Mouse (Mus musculus): ENCODE measurements around the gene Gm43302.
A peak's percentile ranks its signal among the peaks of the same experiment; 100 is the strongest.
"Not testable (repeated sequence)": the region's sequence is repeated elsewhere in the genome, so short reads cannot be mapped to it uniquely, and the experiment has no call there.

Gene Gm43302

DNA sequence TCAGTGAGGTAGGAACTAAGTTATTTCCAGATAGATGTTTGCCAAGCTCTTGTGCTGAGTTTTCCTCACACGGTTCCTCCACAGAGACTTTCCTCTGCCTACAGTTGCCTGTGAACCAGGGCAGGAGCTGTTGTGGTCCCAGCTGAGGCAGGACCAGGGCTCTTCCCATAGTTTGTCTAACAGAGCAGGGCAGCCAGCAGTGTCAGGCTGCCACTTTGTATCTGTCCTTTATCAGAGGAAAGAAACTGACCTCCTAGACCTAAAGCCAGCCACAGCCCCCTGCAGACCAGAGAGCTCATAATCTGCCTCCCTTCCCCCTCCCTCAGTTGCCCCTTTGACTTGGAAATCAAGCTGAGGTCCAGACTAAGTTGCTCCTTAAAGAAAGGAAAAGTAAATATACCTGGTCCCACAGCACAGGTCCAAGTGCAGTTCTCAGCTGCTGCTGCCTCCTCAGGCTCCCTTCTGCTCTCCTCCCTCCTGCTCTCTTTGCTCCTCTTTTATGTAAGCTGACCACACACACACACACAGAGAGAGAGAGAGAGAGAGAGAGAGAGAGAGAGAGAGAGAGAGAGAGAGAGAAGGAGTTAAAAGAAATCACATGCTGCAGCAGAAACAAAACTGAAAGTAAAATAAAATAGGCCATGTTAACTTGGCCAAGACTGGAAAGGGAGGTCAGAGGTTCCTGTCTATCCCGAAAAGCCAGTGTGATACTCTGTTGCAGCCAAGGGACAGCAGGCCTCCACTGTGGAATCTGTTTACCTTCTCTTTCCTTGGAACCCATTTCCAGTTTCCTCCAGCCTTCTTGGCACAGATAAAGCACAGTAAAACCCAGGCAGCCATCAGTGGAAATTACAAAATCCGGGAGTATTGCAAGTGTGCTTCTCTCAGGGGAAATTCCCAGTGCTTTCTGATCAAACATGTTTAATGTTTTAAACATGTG, at the start of gene Gm43302, which contains the start of gene Gbp6:
Gene Gm43302, minus strand, starts transcription at position 470 of the 940 bp plus-strand sequence.
Gene Gbp6, minus strand, starts transcription at position 473 of the 940 bp plus-strand sequence.
- DNase-seq: peak; percentile 40

DNA sequence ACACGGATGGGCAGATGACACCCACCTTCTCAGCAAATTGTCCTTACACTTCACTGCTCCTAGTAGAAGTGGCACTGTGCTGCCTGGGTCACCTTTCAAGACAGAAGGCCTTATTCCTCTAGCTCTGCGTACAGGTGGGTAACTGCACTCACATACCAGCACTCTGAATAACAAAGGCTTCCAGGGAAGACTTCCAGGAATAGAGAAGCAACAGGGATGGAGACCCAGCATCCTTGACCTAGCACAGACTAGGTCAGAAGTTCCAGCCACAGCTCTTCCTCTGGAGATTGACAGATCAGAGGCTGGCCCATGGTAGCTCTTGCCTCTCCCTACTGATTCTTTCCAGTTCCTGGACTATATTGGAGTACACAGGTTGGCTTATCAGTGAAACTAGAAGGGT, 47.8 kb upstream of the Gm43302 start:
- DNase-seq: no peak

GRCm38 (mm10) chr5:105322543-105322942, 29.0 kb upstream of the Gm43302 start:
- DNase-seq: peak; percentile 15

GRCm38 (mm10) chr5:105310941-105311340, 17.4 kb upstream of the Gm43302 start:
- no peak for DNase-seq

DNA sequence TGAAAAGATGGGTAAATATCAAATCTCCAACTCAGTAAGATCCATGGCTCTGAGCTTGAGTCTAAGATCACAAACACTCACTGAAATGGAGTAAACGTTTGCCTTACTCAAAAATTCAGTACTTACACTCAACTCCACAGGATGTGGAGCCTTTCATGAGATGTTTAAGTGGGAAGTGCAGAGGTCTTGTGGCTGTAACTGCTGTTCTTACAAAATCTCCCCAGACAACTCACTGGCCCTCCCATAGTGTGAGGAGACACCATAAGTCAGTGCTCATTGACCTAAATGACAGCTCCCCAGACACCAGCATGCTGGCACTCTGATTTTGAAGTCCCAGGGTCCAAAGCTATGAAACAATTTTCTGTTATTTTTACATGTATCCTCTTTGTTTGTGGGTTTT, 15.7 kb upstream of the Gm43302 start:
- DNase-seq: not testable (repeated sequence)

DNA sequence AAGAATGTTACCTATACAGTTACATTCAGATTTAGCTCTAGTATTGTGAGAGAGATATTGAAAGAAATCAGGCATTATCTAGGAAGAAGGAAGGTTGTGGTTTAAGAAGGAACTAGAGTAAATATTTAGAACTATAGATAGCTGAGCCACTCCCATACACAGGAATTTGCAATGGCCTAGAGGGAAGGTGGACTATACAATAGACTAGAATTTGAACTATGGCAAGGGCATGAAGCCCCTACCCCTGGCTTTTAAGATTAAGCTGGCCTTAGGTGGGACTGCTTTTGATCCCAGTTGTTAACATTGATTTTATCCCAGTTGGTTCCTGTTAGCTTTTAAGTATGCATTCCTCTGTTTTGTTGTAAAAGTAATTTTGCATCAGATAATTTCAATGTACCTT, 13.5 kb upstream of the Gm43302 start:
- not testable (repeated sequence) for DNase-seq

DNA sequence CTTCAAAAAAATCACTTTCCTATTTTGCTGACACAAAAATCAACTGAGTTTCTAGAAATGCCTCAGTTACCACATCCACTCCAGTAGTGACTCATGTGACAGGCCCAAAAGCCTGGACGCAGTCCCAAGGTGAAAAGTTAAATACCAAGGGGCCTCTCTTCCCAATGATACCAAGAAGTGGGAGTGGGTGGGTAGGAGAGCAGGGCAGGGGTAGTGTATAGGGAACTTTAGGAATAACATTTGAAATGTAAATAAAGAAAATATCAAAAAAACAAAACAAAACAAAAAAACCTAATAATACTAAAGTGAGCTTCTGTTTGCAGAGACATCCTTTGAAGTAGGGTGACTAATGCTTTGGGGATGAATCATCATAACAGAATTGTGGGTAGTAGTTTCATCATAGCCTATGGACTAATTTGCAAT, 12.7 kb upstream of the Gm43302 start:
- DNase-seq: no peak

DNA sequence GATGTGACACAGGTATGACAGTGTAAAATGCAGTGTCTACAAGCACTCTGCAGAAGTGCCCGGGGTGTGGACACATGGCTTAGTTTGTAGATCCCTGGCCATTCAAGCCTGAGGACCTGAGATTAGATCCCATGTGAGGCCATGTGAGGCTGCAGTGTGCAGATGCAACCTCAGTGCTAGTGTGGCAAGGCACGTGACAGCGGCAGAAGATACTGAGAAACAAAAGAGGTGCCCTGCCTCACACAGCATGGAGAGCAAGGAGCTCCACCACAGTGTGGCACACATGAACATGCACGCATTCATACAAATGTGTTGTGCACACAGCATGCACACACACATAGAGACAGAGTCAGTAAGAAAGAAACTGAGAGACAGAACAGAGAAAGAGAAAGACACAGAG, 12.2 kb upstream of the Gm43302 start:
- DNase-seq: not testable (repeated sequence)

GRCm38 (mm10) chr5:105301963-105302362, 8.5 kb upstream of the Gm43302 start:
- DNase-seq: no peak

GRCm38 (mm10) chr5:105301531-105301930, 8.0 kb upstream of the Gm43302 start:
- no peak for DNase-seq

DNA sequence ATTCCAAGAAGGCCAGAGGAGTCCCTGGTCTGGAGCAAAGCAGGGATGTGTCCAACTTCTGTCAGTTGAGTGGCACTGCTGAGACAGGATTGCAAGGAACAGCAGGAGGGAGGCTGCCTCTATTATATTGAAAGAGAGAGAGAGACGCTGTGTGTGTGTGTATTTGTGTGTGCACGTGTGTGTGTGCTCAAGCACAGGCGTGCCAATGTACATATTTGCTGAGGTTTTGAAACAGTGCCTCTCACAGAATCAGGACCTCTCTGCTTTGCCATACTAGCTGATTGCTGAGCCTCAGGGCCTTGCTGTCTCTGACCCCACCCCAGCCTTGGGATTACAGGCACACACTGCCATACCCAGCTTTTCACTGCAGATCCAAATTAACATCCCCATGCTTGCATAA, 2.3 kb upstream of the Gm43302 start:
- DNase-seq: no peak

DNA sequence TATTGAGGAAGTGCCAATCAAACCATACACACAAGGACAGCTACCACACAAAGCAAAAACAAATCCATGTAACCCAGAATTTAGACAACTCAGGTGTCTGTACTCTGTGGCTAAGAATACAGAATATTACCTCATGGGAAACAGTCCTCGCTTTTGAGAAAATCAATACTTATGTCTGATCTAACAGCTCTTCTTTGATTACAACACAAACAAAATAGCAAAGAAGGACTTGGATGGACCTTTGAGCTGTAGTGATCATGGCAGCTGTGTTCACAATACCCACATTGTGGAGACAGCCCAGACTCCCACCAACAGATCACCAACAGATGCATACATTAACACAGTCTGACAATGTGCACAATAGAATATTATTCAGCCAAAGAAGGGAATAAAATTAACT, 1.0 kb downstream of the Gm43302 start:
- DNase-seq: no peak

GRCm38 (mm10) chr5:105290921-105291320, 2.6 kb downstream of the Gm43302 start:
- not testable (repeated sequence) for DNase-seq

- DNase-seq: not testable (repeated sequence)
Observed at GRCm38 (mm10) chr5:105260673-105261072, 32.8 kb downstream of the Gm43302 start.

- no peak for DNase-seq
Observed at GRCm38 (mm10) chr5:105252491-105252890, 41.0 kb downstream of the Gm43302 start.

DNA sequence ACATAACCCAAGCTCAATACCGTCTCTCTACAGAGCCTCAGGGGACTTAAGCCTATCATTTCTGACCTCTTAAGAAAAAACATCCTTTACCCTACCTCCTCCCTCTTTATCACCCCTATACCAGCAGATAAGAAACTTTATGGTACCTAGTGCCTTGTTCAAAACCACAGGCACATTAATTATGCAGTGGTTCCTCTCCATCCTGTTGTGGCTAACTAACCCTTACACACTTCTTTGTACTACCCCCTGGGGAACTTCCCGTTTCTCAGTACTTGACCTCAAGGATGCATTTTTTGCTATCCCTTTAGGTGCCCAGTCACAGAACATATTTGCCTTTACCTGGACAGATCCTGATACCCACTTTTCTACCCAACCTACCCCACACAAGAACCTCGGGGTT, 48.8 kb downstream of the Gm43302 start:
- DNase-seq: not testable (repeated sequence)

DNA sequence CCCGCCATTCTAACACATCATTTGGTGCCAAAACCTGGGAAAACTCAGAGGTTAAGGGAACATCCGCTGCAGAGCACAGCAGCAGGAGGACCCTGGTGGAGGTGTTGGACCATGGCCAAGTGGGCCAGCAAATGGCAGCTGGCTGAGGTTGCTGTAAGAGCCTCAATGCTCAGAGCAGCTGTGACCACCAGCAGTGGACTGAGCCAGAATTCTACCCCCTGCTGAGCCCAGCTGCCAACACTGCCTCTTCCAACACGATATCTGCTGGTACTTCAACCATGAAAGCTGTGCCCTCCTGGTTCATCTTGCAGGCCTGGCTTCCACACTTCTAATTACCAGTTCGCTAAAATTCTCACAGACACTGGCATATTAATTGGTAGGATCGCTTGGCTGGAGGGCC, 52.5 kb downstream of the Gm43302 start:
- not testable (repeated sequence) for DNase-seq

DNA sequence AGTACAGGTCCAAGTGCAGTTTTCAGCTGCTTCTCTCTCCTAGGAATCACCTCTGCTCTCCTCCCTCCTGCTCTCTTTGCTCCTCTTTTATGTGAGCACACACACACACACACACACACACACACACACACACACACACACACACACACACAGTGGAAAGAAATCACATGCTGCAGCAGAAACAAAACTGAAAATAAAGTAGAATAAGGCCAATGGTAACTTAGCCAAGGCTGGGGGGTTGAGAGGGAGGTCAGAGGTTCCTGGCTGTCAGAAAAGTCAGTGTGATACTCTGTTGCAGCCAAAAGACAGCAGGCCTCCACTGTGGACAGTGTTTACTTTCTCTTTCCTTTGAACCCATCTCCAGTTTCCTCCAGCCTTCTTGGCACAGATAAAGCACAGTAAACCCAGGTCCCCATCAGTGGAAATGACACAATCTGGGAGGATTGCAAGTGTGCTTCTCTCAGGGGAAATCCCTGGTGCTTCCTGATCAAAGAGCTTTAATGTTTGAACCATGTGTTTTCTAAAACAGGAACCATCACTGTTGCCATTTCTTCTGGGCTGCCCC, 53.9 kb downstream of the Gm43302 start, which contains the start of gene Gbp10:
Gene Gbp10, minus strand, starts transcription at position 51 of the 565 bp plus-strand sequence.
- DNase-seq: peak; percentile 10

GRCm38 (mm10) chr5:105238402-105238801, 55.1 kb downstream of the Gm43302 start:
- not testable (repeated sequence) for DNase-seq

DNA sequence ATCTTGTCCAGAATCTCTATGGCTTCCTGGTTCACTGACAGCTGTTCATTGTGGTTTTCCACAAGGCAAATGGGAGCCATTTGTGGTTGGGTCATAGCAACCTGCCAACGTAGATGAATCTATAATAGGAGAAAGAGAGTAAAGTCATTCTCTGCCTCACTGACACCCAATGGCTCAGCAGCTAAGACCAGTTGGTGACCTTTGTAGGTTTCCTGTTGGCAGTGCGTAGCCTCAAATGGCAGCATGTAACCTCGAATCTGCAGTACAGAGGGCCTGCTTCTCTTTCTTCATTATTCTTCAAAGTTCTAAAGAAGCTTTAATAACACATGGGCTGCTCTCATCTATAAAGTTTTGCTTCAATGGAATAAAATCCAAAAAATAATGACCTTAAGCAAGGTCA, 57.5 kb downstream of the Gm43302 start:
- DNase-seq: not testable (repeated sequence)

DNA sequence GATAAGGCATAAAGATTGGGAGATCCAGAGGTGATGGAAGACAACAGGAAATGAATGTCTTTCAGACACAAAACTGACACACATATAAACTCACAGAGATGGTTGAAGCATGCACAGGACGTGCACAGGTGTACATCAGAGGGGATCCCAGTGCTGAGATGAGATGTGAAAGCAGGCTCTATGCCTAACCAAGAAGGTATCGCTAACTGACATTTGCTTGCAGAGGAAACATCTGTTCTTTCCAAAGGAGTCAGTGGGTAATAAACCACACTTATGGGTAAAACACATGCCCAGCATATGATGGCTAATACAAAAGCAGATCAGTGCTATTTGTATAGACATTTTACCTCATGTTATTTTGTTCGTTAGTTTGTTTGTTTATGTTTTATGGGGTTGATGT, 84.5 kb downstream of the Gm43302 start:
- not testable (repeated sequence) for DNase-seq

DNA sequence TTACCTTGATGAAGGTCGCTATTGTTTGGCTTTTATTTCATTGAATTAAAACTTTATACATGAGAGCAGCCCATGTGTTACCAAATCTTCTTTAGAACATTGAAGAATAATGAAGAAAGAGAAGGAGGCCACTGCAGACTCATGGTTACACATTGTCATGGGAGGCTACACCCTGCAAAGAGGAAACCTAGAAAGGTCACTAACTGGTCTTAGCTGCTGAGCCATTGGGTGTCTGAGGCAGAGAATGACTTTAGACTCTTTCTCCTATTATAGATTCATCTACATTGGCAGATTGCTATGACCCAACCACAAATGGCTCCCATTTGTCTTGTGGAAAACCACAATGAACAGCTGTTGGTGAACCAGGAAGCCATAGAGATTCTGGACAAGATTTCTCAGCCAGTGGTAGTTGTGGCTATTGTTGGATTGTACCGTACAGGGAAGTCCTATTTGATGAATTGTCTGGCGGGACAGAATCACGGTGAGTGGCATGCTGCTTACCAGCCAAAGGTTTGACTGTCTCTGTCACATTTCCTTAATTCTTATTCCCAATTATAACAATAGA, 92.6 kb downstream of the Gm43302 start:
- not testable (repeated sequence) for DNase-seq

- not testable (repeated sequence) for DNase-seq
Observed at GRCm38 (mm10) chr5:105199149-105199548, 94.3 kb downstream of the Gm43302 start.

All from lung, postnatal 14 days (tissue).